Mouse (Mus musculus) ES-Bruce4 (cell line): ENCODE measurements around the gene Kirrel3.

ENCODE experiments used
- CTCF ChIP-seq: IDR thresholded peaks from one replicate; pipeline ENCODE4 v1.8.1; 2011; ENCODE audit warnings: low read depth, low read length
- EP300 ChIP-seq: IDR thresholded peaks from 2 replicates; pipeline ENCODE4 v1.6.1; 2011; ENCODE audit warnings: low read depth, low read length; ENCODE audit not compliant: insufficient read depth

DNA sequence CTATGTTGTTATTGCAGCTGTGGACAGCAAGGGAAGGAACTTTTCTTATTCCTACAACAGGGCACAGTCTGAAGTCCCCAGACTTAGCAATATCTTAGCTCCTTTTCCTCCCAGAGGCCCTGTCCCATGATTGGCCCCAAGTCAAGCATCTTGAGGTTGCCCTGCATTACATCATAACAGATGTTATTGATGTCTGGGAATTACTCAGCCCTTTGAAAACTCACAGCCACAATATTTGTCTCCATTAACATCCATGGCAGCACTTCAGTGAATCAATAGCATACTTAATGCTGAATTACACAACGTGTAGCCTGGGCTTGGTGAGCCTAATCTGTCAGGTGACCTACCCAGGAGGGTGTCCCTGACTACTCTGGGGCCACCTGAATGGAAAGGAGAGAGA is 360.7 kb downstream of the Kirrel3 start:
- TF ChIP-seq EP300 (no peak), CTCF (no peak)
